Mouse (Mus musculus) small intestine, adult 10 weeks (tissue): ENCODE data around the gene Igfbp6. TPM values are rescaled to one million over a fixed set of nuclear protein-coding genes. Genes with fewer than 3 reads are reported as not detected.

Experiments used
- polyA plus RNA-seq: library from polyadenylated mRNA; stranded (reverse); fragments of 350-450 nt; fragmentation: Illumina TruSeq; extraction: RNeasy Lipid Tissue Mini Kit (QIAGEN cat#74804); gene quantifications from one replicate; pipeline ENCODE4 v1.2.3, GENCODE M21; 2014; ENCODE audit warnings: low replicate concordance

Igfbp6 gene
- polyA plus RNA-seq, result not detected

DNA sequence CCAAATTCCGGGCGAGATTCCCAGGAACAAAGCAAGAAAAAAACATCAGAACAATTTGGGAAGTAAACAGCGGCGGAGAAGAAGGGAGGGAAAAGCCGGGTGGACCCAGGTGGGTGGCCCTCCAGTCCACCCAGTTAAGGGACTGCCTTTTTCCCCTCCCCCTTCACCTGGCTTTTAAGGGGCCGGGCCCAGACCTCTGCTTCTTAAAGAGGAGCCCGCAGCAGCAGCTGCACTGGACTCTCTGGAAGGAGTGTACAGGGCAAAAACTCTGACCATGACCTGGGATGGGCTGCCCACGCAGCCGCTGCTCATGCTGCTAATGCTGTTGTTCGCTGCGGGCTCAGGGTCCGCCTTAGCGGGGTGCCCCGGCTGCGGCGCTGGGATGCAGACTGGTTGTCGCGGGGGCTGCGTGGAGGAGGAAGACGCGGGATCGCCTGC is at the start of gene Igfbp6:
Gene Igfbp6 (plus strand): TSS at position 89 of the 438 bp plus-strand sequence.

DNA sequence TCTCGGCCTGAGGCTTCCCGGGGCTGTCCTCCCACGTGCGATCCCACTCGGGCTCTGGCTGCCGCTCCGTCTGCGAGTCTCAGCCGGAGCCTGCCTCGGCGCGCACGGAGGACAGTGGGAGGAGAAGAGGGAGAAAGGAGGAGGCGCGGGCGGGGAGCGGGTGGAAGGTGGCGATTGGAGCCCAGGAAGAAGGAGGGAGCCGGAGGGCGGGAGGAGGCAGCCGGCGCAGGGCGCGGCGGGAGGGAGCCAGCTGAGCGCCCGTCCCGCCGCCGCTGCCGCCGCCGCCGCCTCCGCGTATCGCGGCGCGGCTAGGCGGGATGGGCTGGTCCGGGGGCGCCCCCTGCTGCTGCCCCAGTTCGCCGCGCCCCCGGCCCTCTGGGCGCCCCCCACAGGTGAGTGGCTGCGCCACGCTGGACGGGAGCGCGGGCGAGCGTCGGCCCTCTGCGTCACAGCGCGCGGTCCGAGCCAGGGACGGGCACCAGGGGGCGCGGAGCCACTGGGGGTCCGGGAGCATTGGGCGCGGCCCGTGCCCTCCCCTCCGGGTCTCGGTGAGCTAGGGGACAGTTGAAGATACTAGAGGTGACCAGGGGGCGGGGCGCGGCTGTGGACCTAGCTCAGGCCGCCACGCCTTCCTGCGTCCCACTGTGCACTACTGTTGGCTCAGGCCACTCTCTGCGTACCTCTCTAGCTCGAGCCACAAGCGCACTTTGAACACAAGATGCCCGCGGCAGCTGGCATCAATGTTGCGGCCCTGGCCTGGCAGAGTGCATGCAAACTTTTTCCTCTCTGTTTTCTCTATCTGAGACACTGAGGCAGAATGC is 43.8 kb upstream of the Igfbp6 start, which contains the start of gene Tns2:
Gene Tns2 (plus strand): TSS at position 253 of the 821 bp plus-strand sequence.

DNA sequence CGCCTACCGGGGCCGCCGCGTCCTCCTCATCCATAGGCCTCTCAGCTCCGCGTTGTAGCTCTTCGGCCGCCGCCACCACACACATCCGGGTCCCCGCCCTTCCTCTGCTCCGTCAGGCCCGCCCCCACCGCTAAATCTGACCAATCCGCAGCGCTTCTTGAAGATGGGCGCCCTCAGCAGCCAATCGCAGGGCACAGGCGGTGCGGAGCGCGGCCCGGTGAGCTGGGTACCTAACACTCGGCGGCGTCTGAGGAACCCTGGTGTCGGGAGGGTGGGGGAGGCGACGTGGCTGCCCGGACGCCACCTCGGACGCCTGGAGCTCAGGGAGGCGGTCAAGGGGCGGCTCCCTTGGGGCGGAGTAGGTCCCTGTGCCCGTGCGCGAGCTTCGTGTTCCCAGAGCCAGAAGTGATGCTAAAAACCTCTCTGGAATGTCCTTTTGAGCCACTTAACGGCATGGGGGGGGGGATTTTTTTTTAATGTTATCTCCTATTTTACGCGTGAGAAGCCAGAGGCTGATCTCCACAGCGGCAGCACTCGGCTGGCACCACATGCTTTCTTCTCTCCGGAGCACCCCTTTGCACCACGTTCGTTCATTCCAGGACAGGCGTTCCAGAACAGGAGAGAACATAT is 7.9 kb upstream of the Igfbp6 start, which contains the start of gene Spryd3:
Gene Spryd3 (minus strand): TSS at position 106 of the 630 bp plus-strand sequence.

DNA sequence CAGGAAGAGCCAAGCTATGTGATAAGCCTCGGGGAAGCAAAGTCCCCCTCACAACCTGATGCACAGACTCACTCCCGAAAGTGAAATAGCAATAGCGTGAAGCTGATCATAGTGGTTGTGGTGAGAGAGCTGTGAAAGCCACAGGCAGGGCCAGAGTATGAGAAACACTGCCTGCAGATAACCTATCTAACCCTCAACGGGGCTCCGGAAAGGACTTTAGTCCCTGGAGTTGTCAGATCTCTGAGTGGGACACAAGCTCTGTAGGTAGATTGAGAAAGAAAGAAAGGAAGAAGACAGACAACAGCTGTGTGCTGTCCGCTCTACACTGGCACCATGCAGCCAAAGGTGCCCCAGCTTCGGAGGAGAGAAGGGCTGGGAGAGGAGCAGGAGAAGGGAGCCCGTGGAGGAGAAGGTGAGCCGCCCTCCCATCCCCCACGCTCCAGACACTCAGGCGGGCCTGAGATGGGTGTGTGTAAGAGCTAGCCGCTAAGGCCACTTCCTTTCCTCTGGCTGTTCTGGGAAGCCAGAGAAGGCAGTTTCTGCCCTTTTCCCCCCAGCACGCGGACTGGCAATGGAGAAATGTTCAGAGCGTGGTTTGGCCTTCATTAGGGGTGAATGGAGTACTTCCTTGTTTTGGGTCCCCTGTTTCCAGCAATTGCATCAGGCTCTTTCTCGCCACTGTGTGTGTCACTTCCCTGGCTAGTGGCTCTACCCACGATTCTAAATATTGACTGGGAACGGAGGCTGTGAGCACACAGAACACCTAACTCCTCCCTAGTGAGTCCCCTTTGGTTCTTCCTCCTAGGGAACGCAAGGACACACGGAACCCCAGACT is 6.4 kb downstream of the Igfbp6 start, which contains the start of gene Soat2:
Gene Soat2 (plus strand): TSS at position 226 of the 835 bp plus-strand sequence.

Other genes with a start within 250 kb of the Igfbp6 start
- gene Krt4, start 219.6 kb upstream of the Igfbp6 start, polyA plus RNA-seq, result not detected
- gene Krt79, start 204.0 kb upstream of the Igfbp6 start, polyA plus RNA-seq, result not detected
- not detected for gene Krt78, start 190.1 kb upstream of the Igfbp6 start, polyA plus RNA-seq
- 56.2 TPM for gene Krt8, start 139.9 kb upstream of the Igfbp6 start, polyA plus RNA-seq
- 1.4 TPM for gene Krt18, start 116.2 kb upstream of the Igfbp6 start, polyA plus RNA-seq
- gene Eif4b, start 70.6 kb upstream of the Igfbp6 start, polyA plus RNA-seq, result 159 TPM
- 6.5 TPM for gene Tns2, start 43.9 kb upstream of the Igfbp6 start, polyA plus RNA-seq
- 0.30 TPM for gene Spryd3, start 8.1 kb upstream of the Igfbp6 start, polyA plus RNA-seq
- 11.7 TPM for gene Soat2, start 6.2 kb downstream of the Igfbp6 start, polyA plus RNA-seq
- gene Zfp740, start 58.9 kb downstream of the Igfbp6 start, polyA plus RNA-seq, result 17.0 TPM
- gene Csad, start 60.4 kb downstream of the Igfbp6 start, polyA plus RNA-seq, result 6.3 TPM
- not detected for gene Itgb7, start 87.6 kb downstream of the Igfbp6 start, polyA plus RNA-seq
- gene Rarg, start 113.2 kb downstream of the Igfbp6 start, polyA plus RNA-seq, result 0.48 TPM
- not detected for gene Gm9918, start 126.2 kb downstream of the Igfbp6 start, polyA plus RNA-seq
- gene Mfsd5, start 135.1 kb downstream of the Igfbp6 start, polyA plus RNA-seq, result 0.78 TPM
- gene Espl1, start 151.9 kb downstream of the Igfbp6 start, polyA plus RNA-seq, result 0.19 TPM
- 6.2 TPM for gene Pfdn5, start 181.8 kb downstream of the Igfbp6 start, polyA plus RNA-seq
- gene Myg1, start 187.3 kb downstream of the Igfbp6 start, polyA plus RNA-seq, result 5.8 TPM
- 4.4 TPM for gene Aaas, start 206.4 kb downstream of the Igfbp6 start, polyA plus RNA-seq
- gene Sp7, start 222.8 kb downstream of the Igfbp6 start, polyA plus RNA-seq, result not detected